Mouse (Mus musculus) left cerebral cortex, postnatal 14 days (tissue): ENCODE results near the gene Cx3cl1. TPM values are rescaled to one million over a fixed set of nuclear protein-coding genes. Genes with fewer than 3 reads are reported as not detected.

Experiments
- DNase-seq, 2 experiments: peaks; one replicate each; pipeline ENCODE4 v3.0.0; 2021 to 2022; ENCODE audit warnings: low spot score in 2 of 2, mixed read lengths in 1 of 2
- intact Hi-C: fragments of 180-260 bp; cut with DNase I; formaldehyde crosslinking; loops from one replicate; pipeline ENCODE4 v1.15.1; 2025
- total RNA-seq, 2 experiments: library from RNA; stranded (reverse); gene quantifications; 2 replicates each; pipeline ENCODE4 v1.2.3; 2021

Cx3cl1 gene
- total RNA-seq, 2 experiments from 2014 or later: 664 to 689 TPM

- DNase-seq: no peak
- intact Hi-C loops: no loop called here
Observed at GRCm38 (mm10) chr8:94789256-94789955, 17.6 kb downstream of the Cx3cl1 start.

- intact Hi-C loops: no loop called here
- no peak for DNase-seq
Observed at GRCm38 (mm10) chr8:94794368-94794767, 22.6 kb downstream of the Cx3cl1 start.

- intact Hi-C loops: no loop called here
- DNase-seq: no peak
Observed at GRCm38 (mm10) chr8:94794782-94795181, 23.0 kb downstream of the Cx3cl1 start.

- DNase-seq: peak; percentile 58 to 71
- intact Hi-C loops: no loop called here
Observed at GRCm38 (mm10) chr8:94800278-94800968, 28.6 kb downstream of the Cx3cl1 start.

GRCm38 (mm10) chr8:94801293-94802095 lies 29.7 kb downstream of the Cx3cl1 start:
- peak; percentile 61 to 66 for DNase-seq
- intact Hi-C loops: no loop called here

- DNase-seq: no peak
- intact Hi-C loops: no loop called here
Observed at GRCm38 (mm10) chr8:94802375-94802774, 30.6 kb downstream of the Cx3cl1 start.

- DNase-seq: no peak
- intact Hi-C loops: no loop called here
Observed at GRCm38 (mm10) chr8:94803551-94803950, 31.7 kb downstream of the Cx3cl1 start.

- DNase-seq: no peak
- intact Hi-C loops: no loop called here
Observed at GRCm38 (mm10) chr8:94804546-94805340, 32.9 kb downstream of the Cx3cl1 start.

GRCm38 (mm10) chr8:94805811-94806210 lies 34.0 kb downstream of the Cx3cl1 start:
- intact Hi-C loops: no loop called here
- DNase-seq: no peak

- intact Hi-C loops: no loop called here
Observed at GRCm38 (mm10) chr8:94807506-94807905, 35.7 kb downstream of the Cx3cl1 start.

GRCm38 (mm10) chr8:94808372-94808771 lies 36.6 kb downstream of the Cx3cl1 start:
- no peak for DNase-seq
- intact Hi-C loops: no loop called here

More at GRCm38 (mm10) chr8:94807506-94807905, 35.7 kb downstream of the Cx3cl1 start:
- no peak for DNase-seq

GRCm38 (mm10) chr8:94810153-94810552 lies 38.3 kb downstream of the Cx3cl1 start, which contains the start of gene Ccl17:
Ccl17 (plus strand) TSS chr8:94810453.
- DNase-seq: no peak
- intact Hi-C loops: loop anchor here (5.0 to 10.0 kb wide), 2 partner anchors 38 to 215 kb away; partner anchors contain the start of gene Cx3cl1

- intact Hi-C loops: loop anchor here (5.0 to 10.0 kb wide), 2 partner anchors 39 to 216 kb away; partner anchors contain the start of gene Cx3cl1
- DNase-seq: peak in 1 of 2 experiments; percentile 84
Observed at GRCm38 (mm10) chr8:94810855-94811254, 39.0 kb downstream of the Cx3cl1 start.

GRCm38 (mm10) chr8:94811654-94812053 lies 39.8 kb downstream of the Cx3cl1 start:
- DNase-seq: no peak
- intact Hi-C loops: loop anchor here (1.0 to 10.0 kb wide), 3 partner anchors 39 to 217 kb away; partner anchors contain the start of gene Cx3cl1

GRCm38 (mm10) chr8:94812645-94813098 lies 40.9 kb downstream of the Cx3cl1 start:
- intact Hi-C loops: loop anchor here (1.0 to 10.0 kb wide), 3 partner anchors 40 to 218 kb away; partner anchors contain the start of gene Cx3cl1
- peak; percentile 94 for DNase-seq

- intact Hi-C loops: loop anchor here (5.0 to 10.0 kb wide), 2 partner anchors 42 to 220 kb away; partner anchors contain the start of gene Cx3cl1
- no peak for DNase-seq
Observed at GRCm38 (mm10) chr8:94814556-94814955, 42.7 kb downstream of the Cx3cl1 start.

- no peak for DNase-seq
- intact Hi-C loops: loop anchor here (10.0 kb wide), 1 partner anchor 223 kb away; no protein-coding TSS in a partner anchor
Observed at GRCm38 (mm10) chr8:94817933-94818332, 46.1 kb downstream of the Cx3cl1 start.

- intact Hi-C loops: loop anchor here (10.0 kb wide), 1 partner anchor 225 kb away; no protein-coding TSS in a partner anchor
- no peak for DNase-seq
Observed at GRCm38 (mm10) chr8:94819671-94820179, 47.9 kb downstream of the Cx3cl1 start.
